Mouse (Mus musculus): Measurements from ENCODE around the gene Sfxn5. TPM values are rescaled to one million over a fixed set of nuclear protein-coding genes. Genes with fewer than 3 reads are reported as not detected.

The Sfxn5 gene
- total RNA-seq, 2 experiments from 2014 or later = 172 to 183 TPM

GRCm38 (mm10) chr6:85368166-85368565, 34.9 kb upstream of the Sfxn5 start:
- DNase-seq (ENCODE audit: low spot score in 2 of 2) = no peak
- intact Hi-C loops (cut with DNase I) = no loop called here

GRCm38 (mm10) chr6:85366387-85366786, 33.2 kb upstream of the Sfxn5 start:
- DNase-seq (ENCODE audit: low spot score in 2 of 2) = no peak
- intact Hi-C loops (cut with DNase I) = no loop called here

DNA sequence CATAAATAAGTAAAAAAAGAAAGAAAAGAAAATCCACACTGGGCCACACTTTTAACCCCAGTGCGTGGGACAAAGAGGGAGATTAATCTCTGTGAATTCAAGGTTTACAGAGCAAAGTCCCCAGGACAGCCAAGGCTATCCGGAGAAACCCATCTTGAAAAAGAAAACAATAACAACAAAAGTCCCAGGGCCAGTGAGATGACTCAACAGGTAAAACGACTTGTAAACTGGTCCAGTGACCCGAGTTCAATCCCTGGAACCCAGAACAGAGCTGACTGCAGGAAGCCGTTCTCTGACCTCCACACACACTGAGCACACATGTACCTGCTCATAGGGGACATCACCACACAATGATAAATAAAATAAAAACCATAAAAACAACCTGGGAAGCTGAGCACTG, 31.2 kb upstream of the Sfxn5 start:
- DNase-seq (ENCODE audit: low spot score in 2 of 2) = no peak
- intact Hi-C loops (cut with DNase I) = no loop called here

GRCm38 (mm10) chr6:85363906-85364260, 30.7 kb upstream of the Sfxn5 start:
- intact Hi-C loops (cut with DNase I) = no loop called here
- DNase-seq (ENCODE audit: low spot score in 2 of 2) = no peak

DNA sequence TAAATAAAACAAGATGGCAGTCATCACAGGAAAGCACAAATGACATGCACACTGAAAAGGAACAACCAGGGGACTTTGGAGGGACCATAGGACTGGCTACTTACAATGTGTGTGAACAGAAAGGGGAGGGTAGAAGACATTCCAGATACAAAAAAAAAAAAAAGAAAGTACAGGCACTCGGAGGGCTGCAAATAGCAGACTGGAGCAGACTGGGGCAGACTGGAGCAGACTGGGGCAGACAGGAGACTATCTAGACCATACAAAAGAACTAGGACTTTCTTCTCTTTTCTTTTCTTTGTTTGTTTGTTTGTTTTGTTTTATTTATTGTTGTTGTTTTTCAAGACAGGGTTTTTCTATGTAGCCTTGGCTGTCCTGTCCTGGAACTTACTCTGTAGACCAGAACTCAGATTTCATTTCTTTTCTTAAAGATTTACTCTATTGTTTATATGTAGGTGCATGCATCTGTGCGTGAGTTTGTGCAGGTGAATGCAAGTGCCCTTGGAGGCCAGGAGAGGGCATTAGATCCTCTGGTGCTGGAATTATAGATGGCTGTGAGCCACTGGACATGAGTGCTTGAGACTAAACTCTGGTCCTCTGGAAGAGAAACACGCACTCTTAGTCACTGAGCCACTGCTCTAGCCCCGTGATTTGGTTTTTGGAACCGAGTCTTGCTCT, 30.1 kb upstream of the Sfxn5 start:
- no peak for DNase-seq (ENCODE audit: low spot score in 2 of 2)
- intact Hi-C loops (cut with DNase I) = no loop called here

GRCm38 (mm10) chr6:85362610-85363009, 29.4 kb upstream of the Sfxn5 start:
- intact Hi-C loops (cut with DNase I) = no loop called here
- DNase-seq (ENCODE audit: low spot score in 2 of 2) = no peak

- DNase-seq (ENCODE audit: low spot score in 2 of 2) = no peak
- intact Hi-C loops (cut with DNase I) = no loop called here
Measured at GRCm38 (mm10) chr6:85360311-85360710, 27.1 kb upstream of the Sfxn5 start.

DNA sequence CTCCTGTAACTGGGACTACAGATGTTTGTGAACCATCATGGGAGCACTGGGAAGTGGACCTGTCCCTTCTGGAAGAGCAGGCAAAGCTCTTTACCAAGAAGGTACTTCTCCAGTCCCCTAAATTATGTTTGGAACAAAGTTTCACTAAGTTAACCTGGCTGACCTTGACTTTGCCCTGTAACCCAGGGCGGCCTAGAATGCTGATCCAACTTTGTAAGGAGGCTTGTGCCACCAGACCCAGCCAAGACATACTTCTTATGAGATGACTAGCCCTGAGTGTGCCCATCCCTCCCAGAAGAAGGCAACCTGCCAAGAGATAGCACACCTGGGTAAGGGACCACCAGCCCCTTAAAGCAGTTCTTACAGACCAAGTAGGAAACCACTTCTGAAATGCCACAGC, 25.7 kb upstream of the Sfxn5 start:
- intact Hi-C loops (cut with DNase I) = no loop called here
- no peak for DNase-seq (ENCODE audit: low spot score in 2 of 2)

- intact Hi-C loops (cut with DNase I) = no loop called here
- no peak for DNase-seq (ENCODE audit: low spot score in 2 of 2)
Measured at GRCm38 (mm10) chr6:85356682-85357465, 23.7 kb upstream of the Sfxn5 start.

- no peak for DNase-seq (ENCODE audit: low spot score in 2 of 2)
- intact Hi-C loops (cut with DNase I) = no loop called here
Measured at GRCm38 (mm10) chr6:85355753-85356152, 22.5 kb upstream of the Sfxn5 start.

GRCm38 (mm10) chr6:85354709-85355108, 21.5 kb upstream of the Sfxn5 start:
- intact Hi-C loops (cut with DNase I) = no loop called here
- DNase-seq (ENCODE audit: low spot score in 2 of 2) = no peak

GRCm38 (mm10) chr6:85353706-85354105, 20.5 kb upstream of the Sfxn5 start:
- intact Hi-C loops (cut with DNase I) = no loop called here
- DNase-seq (ENCODE audit: low spot score in 2 of 2) = no peak

DNA sequence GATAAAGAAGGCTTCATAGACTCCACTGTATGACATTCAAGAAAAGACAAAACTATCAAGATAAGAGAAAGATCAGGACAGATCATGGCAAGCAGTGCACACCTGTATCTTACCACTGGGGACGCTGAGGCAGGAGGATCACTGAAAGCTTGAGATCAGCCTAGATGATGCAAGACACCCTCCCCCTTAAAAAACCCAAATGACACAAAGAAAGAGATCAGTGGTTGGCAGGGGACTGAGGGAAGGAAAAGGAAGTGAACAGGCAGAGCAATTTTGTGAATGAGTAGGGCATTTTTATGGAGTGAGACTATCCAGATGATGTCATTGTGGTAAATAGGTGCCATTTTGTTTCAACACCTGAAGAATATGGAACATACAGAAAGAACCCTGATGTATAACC, 16.9 kb upstream of the Sfxn5 start:
- DNase-seq (ENCODE audit: low spot score in 2 of 2) = no peak
- intact Hi-C loops (cut with DNase I) = no loop called here

GRCm38 (mm10) chr6:85349246-85349645, 16.0 kb upstream of the Sfxn5 start:
- peak; percentile 57 to 75 for DNase-seq (ENCODE audit: low spot score in 2 of 2)
- intact Hi-C loops (cut with DNase I) = loop anchor here (5.0 kb wide), 1 partner anchor 33 kb away; no protein-coding TSS in a partner anchor

- intact Hi-C loops (cut with DNase I) = loop anchor here (5.0 kb wide), 1 partner anchor 34 kb away; no protein-coding TSS in a partner anchor
- DNase-seq (ENCODE audit: low spot score in 2 of 2) = no peak
Measured at GRCm38 (mm10) chr6:85348133-85348532, 14.9 kb upstream of the Sfxn5 start.

GRCm38 (mm10) chr6:85346028-85346634, 12.9 kb upstream of the Sfxn5 start:
- DNase-seq (ENCODE audit: low spot score in 2 of 2) = peak; percentile 72 to 81
- intact Hi-C loops (cut with DNase I) = loop anchor here (5.0 kb wide), 1 partner anchor 36 kb away; no protein-coding TSS in a partner anchor

- intact Hi-C loops (cut with DNase I) = loop anchor here (2.0 to 5.0 kb wide), 2 partner anchors 37 to 48 kb away; no protein-coding TSS in a partner anchor
- DNase-seq (ENCODE audit: low spot score in 2 of 2) = no peak
Measured at GRCm38 (mm10) chr6:85344929-85345328, 11.7 kb upstream of the Sfxn5 start.

DNA sequence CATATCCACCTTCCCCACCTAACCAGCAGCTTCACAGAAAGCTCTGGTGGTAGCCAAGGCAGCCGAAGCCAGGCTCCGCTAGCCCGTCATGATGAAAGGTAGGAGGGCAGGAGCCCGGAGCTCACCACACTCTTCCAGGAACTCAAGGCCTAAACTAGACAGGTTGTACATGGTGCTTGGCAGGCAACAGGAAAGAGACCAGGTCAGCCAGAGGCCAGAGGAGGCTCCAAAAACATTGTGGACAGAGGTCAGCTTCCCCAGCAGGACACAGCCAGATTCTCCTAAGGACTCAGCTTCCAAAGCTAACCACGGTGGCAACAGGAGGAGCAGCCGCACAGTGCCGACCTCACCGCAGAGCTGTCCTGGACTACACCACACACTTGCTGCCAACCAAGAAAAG, 9.8 kb upstream of the Sfxn5 start:
- no peak for DNase-seq (ENCODE audit: low spot score in 2 of 2)
- intact Hi-C loops (cut with DNase I) = no loop called here

- intact Hi-C loops (cut with DNase I) = no loop called here
- DNase-seq (ENCODE audit: low spot score in 2 of 2) = no peak
Measured at GRCm38 (mm10) chr6:85341814-85342501, 8.7 kb upstream of the Sfxn5 start.

DNA sequence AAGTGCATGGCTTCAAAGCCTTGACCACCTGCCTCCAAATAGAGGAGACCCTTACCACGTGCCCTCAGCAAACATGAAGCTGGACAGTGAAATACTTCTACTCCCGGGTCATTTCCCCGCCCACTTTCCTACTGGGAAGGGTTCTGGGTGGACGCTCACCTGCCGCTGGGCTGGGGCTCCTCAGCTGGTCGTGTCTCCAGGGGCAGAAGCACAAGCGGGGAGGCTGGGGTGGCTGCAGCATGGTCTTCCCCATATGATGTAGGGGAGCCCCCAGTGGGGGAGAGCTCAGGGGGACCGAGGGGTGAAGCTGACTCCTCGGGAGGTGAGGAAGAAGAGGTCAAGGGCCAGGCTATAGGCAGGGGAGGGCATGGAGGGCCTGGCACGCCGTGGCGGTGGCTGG, 7.0 kb upstream of the Sfxn5 start:
- intact Hi-C loops (cut with DNase I) = no loop called here
- DNase-seq (ENCODE audit: low spot score in 2 of 2) = no peak
